Mouse (Mus musculus) CH12.LX (cell line): ENCODE measurements at regions not wholly inside any gene's neighbourhood (a gene's known extent, or its start where the extent isn't known, plus 50 kb on each side); places are given as distances from the start of the nearest gene placed in this dataset.

Source experiments
- DNase-seq: peaks from one replicate; pipeline ENCODE4 v3.0.0-alpha.2; 2013; ENCODE audit errors: extremely low read depth
- H3K27ac ChIP-seq: 2 replicates; pipeline ENCODE4 v1.5.1; 2012; ENCODE audit warnings: low read depth, mild to moderate bottlenecking, control low read depth, moderate library complexity; ENCODE audit not compliant: insufficient read depth
- H3K27me3 ChIP-seq: replicated peaks from 2 replicates; pipeline ENCODE3; 2012; ENCODE audit warnings: inconsistent platforms
- H3K36me3 ChIP-seq, 2 experiments: replicated peaks in 1 of 2; 2 replicates each; pipeline versions ENCODE3 to v1.6.1; 2012; ENCODE audit warnings: inconsistent platforms in 1 of 2, low read length in 1 of 2, mild to moderate bottlenecking in 1 of 2, mixed read lengths in 1 of 2, moderate library complexity in 1 of 2; ENCODE audit not compliant: control insufficient read depth in 1 of 2, insufficient read depth in 1 of 2
- H3K4me1 ChIP-seq, 2 experiments: 2 replicates each; pipeline ENCODE4 v1.6.1; 2012; ENCODE audit warnings: inconsistent platforms in 1 of 2, moderate library complexity in 1 of 2; ENCODE audit not compliant: insufficient read depth in 2 of 2, control insufficient read depth in 1 of 2
- H3K4me2 ChIP-seq: 2 replicates; pipeline ENCODE4 v1.6.1; 2012; ENCODE audit warnings: low read depth, mild to moderate bottlenecking, control low read depth; ENCODE audit not compliant: poor library complexity, insufficient read depth, severe bottlenecking
- H3K4me3 ChIP-seq, 3 experiments: fragments of 150-350 bp in 1 of 3; sonication (generic) in 1 of 3; replicated peaks in 1 of 3; 2 replicates each; pipeline versions ENCODE3 to v1.5.1; 2011 to 2012; ENCODE audit warnings: low read depth in 2 of 3, low read length in 2 of 3, mild to moderate bottlenecking in 2 of 3, moderate library complexity in 2 of 3, control low read depth in 1 of 3, improper control_type of control experiment in 1 of 3, inconsistent platforms in 1 of 3, mixed read lengths in 1 of 3; ENCODE audit not compliant: poor library complexity in 1 of 3
- H3K79me2 ChIP-seq: replicated peaks from 2 replicates; pipeline ENCODE4 v1.6.1; 2012; ENCODE audit warnings: mild to moderate bottlenecking, moderate library complexity; ENCODE audit not compliant: control insufficient read depth, poor library complexity, insufficient read depth, severe bottlenecking; ENCODE audit errors: extremely low read depth
- H3K9ac ChIP-seq: 2 replicates; pipeline ENCODE4 v1.6.1; 2012; ENCODE audit warnings: low read depth, mild to moderate bottlenecking, control low read depth, moderate library complexity; ENCODE audit not compliant: insufficient read depth
- H3K9me3 ChIP-seq: replicated peaks from 2 replicates; pipeline ENCODE3; 2012; ENCODE audit warnings: low read length, inconsistent platforms, mixed read lengths
- BHLHE40 ChIP-seq: IDR thresholded peaks from 2 replicates; pipeline ENCODE4 v1.6.1; 2011; ENCODE audit warnings: mild to moderate bottlenecking, low read depth, low read length, improper control_type of control experiment
- CHD1 ChIP-seq: IDR thresholded peaks from 2 replicates; pipeline ENCODE4 v1.6.1; 2012; ENCODE audit warnings: low read depth, low read length, improper control_type of control experiment, inconsistent platforms
- CTCF ChIP-seq, 2 experiments: IDR thresholded peaks in 1 of 2; conservative IDR thresholded peaks in 1 of 2; 2 replicates each; pipeline ENCODE4 v1.5.1; 2011 to 2012; ENCODE audit warnings: low read depth in 2 of 2, low read length in 2 of 2, improper control_type of control experiment in 1 of 2, inconsistent platforms in 1 of 2, mild to moderate bottlenecking in 1 of 2, moderate library complexity in 1 of 2
- EP300 ChIP-seq: IDR thresholded peaks from 2 replicates; pipeline ENCODE4 v1.6.1; 2011; ENCODE audit warnings: low read length, improper control_type of control experiment
- GABPA ChIP-seq: IDR thresholded peaks from 2 replicates; pipeline ENCODE4 v1.6.1; 2012; ENCODE audit warnings: low read depth, low read length, improper control_type of control experiment, inconsistent platforms; ENCODE audit not compliant: insufficient replicate concordance
- HCFC1 ChIP-seq: IDR thresholded peaks from 2 replicates; pipeline ENCODE4 v1.6.1; 2012; ENCODE audit warnings: low read depth, mild to moderate bottlenecking, inconsistent platforms, low read length, improper control_type of control experiment
- IRF4 ChIP-seq: IDR thresholded peaks from 2 replicates; pipeline ENCODE4 v1.6.1; 2014; ENCODE audit warnings: low read depth, mild to moderate bottlenecking, inconsistent platforms, low read length, improper control_type of control experiment
- JUN ChIP-seq: IDR thresholded peaks from 2 replicates; pipeline ENCODE4 v1.6.1; 2011; ENCODE audit warnings: low read depth, mild to moderate bottlenecking, low read length, improper control_type of control experiment, moderate library complexity; ENCODE audit not compliant: insufficient read depth
- MAX ChIP-seq: IDR thresholded peaks from 2 replicates; pipeline ENCODE4 v1.6.1; 2011; ENCODE audit warnings: low read length, improper control_type of control experiment
- MEF2A ChIP-seq: IDR thresholded peaks from 2 replicates; pipeline ENCODE4 v1.6.1; 2014; ENCODE audit warnings: low read depth, mild to moderate bottlenecking, inconsistent platforms, low read length, improper control_type of control experiment, borderline replicate concordance
- MXI1 ChIP-seq: IDR thresholded peaks from 2 replicates; pipeline ENCODE4 v1.6.1; 2011; ENCODE audit warnings: mild to moderate bottlenecking, low read depth, low read length, improper control_type of control experiment
- NELFE ChIP-seq: IDR thresholded peaks from 2 replicates; pipeline ENCODE4 v1.6.1; 2011; ENCODE audit warnings: low read depth, low read length, improper control_type of control experiment
- PAX5 ChIP-seq: IDR thresholded peaks from 2 replicates; pipeline ENCODE4 v1.6.1; 2012; ENCODE audit warnings: low read length, inconsistent platforms, mixed read lengths
- POLR2A ChIP-seq: IDR thresholded peaks from 2 replicates; pipeline ENCODE4 v1.6.1; 2011; ENCODE audit warnings: low read depth, mild to moderate bottlenecking, improper control_type of control experiment, low read length
- POLR2AphosphoS2 ChIP-seq: IDR thresholded peaks from 2 replicates; pipeline ENCODE4 v1.6.1; 2011; ENCODE audit warnings: low read depth, low read length, improper control_type of control experiment
- RAD21 ChIP-seq: IDR thresholded peaks from 2 replicates; pipeline ENCODE4 v1.6.1; 2011; ENCODE audit warnings: low read depth, mild to moderate bottlenecking, low read length, improper control_type of control experiment, moderate library complexity
- RCOR1 ChIP-seq: conservative IDR thresholded peaks from 2 replicates; pipeline ENCODE4 v1.6.1; 2012; ENCODE audit warnings: low read depth, mild to moderate bottlenecking, inconsistent platforms, low read length, improper control_type of control experiment
- SIN3A ChIP-seq: IDR thresholded peaks from 2 replicates; pipeline ENCODE4 v1.6.1; 2012; ENCODE audit warnings: low read length, improper control_type of control experiment, inconsistent platforms
- SMC3 ChIP-seq: IDR thresholded peaks from 2 replicates; pipeline ENCODE4 v1.6.1; 2011; ENCODE audit warnings: low read depth, low read length, improper control_type of control experiment
- TBP ChIP-seq: conservative IDR thresholded peaks from 2 replicates; pipeline ENCODE4 v1.6.1; 2011; ENCODE audit warnings: low read depth, low read length, improper control_type of control experiment
- USF1 ChIP-seq: IDR thresholded peaks from 2 replicates; pipeline ENCODE4 v1.6.1; 2014; ENCODE audit warnings: low read depth, mild to moderate bottlenecking, inconsistent platforms, low read length, improper control_type of control experiment
- USF2 ChIP-seq: conservative IDR thresholded peaks from 2 replicates; pipeline ENCODE4 v1.6.1; 2011; ENCODE audit warnings: low read depth, low read length, improper control_type of control experiment
- ZC3H11A ChIP-seq: IDR thresholded peaks from 2 replicates; pipeline ENCODE4 v1.6.1; 2012; ENCODE audit warnings: low read depth, mild to moderate bottlenecking, inconsistent platforms, low read length, improper control_type of control experiment
- dilution Hi-C: fragments of 300-500 bp; cut with MboI; formaldehyde crosslinking; loops from 2 replicates; pipeline ENCODE4 v1.14.3; 2020; ENCODE audit warnings: low sequenced_read_pairs; ENCODE audit not compliant: extremely low pct_unique_long_range_greater_than_20kb, extremely low pct_ligation_motif_present
- in situ Hi-C: fragments of 300-500 bp; cut with MboI; formaldehyde crosslinking; loops from 3 replicates; pipeline ENCODE4 v1.14.3; 2019; ENCODE audit warnings: low sequenced_read_pairs, low pct_ligation_motif_present, low pct_unique_long_range_greater_than_20kb, mixed read lengths

- H3K4me2 ChIP-seq: no peak overlapping the region
- H3K27ac ChIP-seq: no peak overlapping the region
- DNase-seq: peak; percentile 4
- H3K4me1 ChIP-seq: no peaks in the 10 kb centered on the region
- TF ChIP-seq EP300 (no peak), BHLHE40 (no peak), PAX5 (no peak), CTCF (conservative IDR thresholded peaks at IDR 0.05 in 1 of 2, IDR thresholded peaks at IDR 0.05 in 1 of 2; ENCODE audit: low read depth in 2 of 2, low read length in 2 of 2) (peak in 1 of 2 experiments; percentile 22; a peak in 2 of 4 replicates), SMC3 (no peak; the same call in 1 of the 2 replicates)
- in situ Hi-C loops: loop anchor here (25.0 kb wide), 1 partner anchor 312 kb away; no protein-coding TSS in a partner anchor
- no peak overlapping the region for H3K4me3 ChIP-seq
- no peaks in the 10 kb centered on the region for H3K27me3 ChIP-seq
- no peak overlapping the region for H3K9ac ChIP-seq
- dilution Hi-C loops: no loop called here
- H3K79me2 ChIP-seq: no peaks in the 10 kb centered on the region
- H3K9me3 ChIP-seq: no peaks in the 10 kb centered on the region
- no peaks in the 10 kb centered on the region for H3K36me3 ChIP-seq
Measured at GRCm38 (mm10) chr7:83023990-83024389, 156.9 kb downstream of the Mex3b start.

- H3K4me2 ChIP-seq: no peak overlapping the region
- peaks cover 5% of the 10 kb centered on the region for H3K9me3 ChIP-seq
- TF ChIP-seq GABPA: no peak
- H3K9ac ChIP-seq: no peak overlapping the region
- no peaks in the 10 kb centered on the region for H3K79me2 ChIP-seq
- dilution Hi-C loops (no loop called here), in situ Hi-C loops (no loop called here)
- no peak overlapping the region for H3K27ac ChIP-seq
- no peaks in the 10 kb centered on the region for H3K36me3 ChIP-seq
- no peaks in the 10 kb centered on the region for H3K27me3 ChIP-seq
- no peak for DNase-seq
- H3K4me3 ChIP-seq: no peak overlapping the region
- peaks cover 0 to 3% of the 10 kb centered on the region in 2 experiments; a peak in 1 of 4 replicates for H3K4me1 ChIP-seq
Measured at GRCm38 (mm10) chr7:83031101-83031500, 164.0 kb downstream of the Mex3b start.

- in situ Hi-C loops: no loop called here
Measured at GRCm38 (mm10) chr7:83032025-83032424, 164.9 kb downstream of the Mex3b start.

More at GRCm38 (mm10) chr7:83032025-83032424, 164.9 kb downstream of the Mex3b start:
- DNase-seq: no peak
- dilution Hi-C loops: no loop called here
- Histone ChIP-seq H3K36me3 (no peaks in the 10 kb centered on the region), H3K4me2 (no peak overlapping the region), H3K27ac (no peak overlapping the region), H3K9ac (no peak overlapping the region), H3K4me1 (peaks cover 0 to 3% of the 10 kb centered on the region in 2 experiments; a peak in 1 of 4 replicates), H3K79me2 (no peaks in the 10 kb centered on the region), H3K4me3 (no peak overlapping the region), H3K27me3 (no peaks in the 10 kb centered on the region), H3K9me3 (peaks cover 5% of the 10 kb centered on the region)
- no peak for TF ChIP-seq MXI1
- no peak for TF ChIP-seq BHLHE40
- TF ChIP-seq ZC3H11A: no peak
- no peak for TF ChIP-seq SIN3A
- TF ChIP-seq USF1: no peak
- TF ChIP-seq JUN: no peak
- no peak for TF ChIP-seq USF2
- no peak for TF ChIP-seq RAD21
- no peak for TF ChIP-seq NELFE
- no peak for TF ChIP-seq HCFC1
- TF ChIP-seq IRF4: no peak
- no peak for TF ChIP-seq RCOR1
- no peak for TF ChIP-seq POLR2AphosphoS2
- TF ChIP-seq MEF2A: no peak
- TF ChIP-seq CHD1: no peak
- no peak for TF ChIP-seq POLR2A
- TF ChIP-seq MAX: no peak
- no peak for TF ChIP-seq TBP
- TF ChIP-seq SMC3: no peak
- no peak for TF ChIP-seq EP300
